Mouse (Mus musculus): ENCODE measurements around the gene Gkn1.

DNA sequence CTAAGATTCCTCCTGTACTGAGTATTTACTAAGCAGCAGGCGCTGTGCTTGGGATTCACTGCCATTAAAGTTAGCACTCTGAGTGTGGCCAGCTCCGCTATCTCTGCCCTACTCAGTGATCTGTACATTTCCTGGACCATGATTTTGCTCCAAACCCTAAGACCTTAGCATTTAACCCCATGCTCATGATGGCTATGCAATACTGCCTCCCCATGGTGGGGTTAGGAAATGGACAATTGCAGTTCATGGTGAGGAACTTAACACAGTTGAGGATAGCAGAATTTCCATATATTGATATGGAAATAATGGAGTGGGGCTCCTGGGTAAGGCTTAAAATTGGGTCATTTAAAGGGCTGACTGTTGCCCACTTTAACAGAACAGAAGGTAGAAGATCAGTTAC lies 27.4 kb downstream of the Gkn1 start:
- peak; percentile 29; the same call in 1 of the 2 replicates for TF ChIP-seq CTCF (IDR thresholded peaks at IDR 0.05; ENCODE audit: extremely low read depth, insufficient read depth, insufficient read length, insufficient replicate concordance)
- TF ChIP-seq POLR2A (IDR thresholded peaks at IDR 0.05; ENCODE audit: low read depth, low read length) = no peak
